In genomic region chr10:22745922-22746321, GRCm38 (mm10) we compare ENCODE assay signal across 14 mouse cellular contexts. TPM values are rescaled to one million over a fixed set of nuclear protein-coding genes. Genes with fewer than 3 reads are reported as not detected.
DNase-seq lines count a peak whose midpoint lies in the region; ATAC-seq and TF ChIP-seq lines count a peak whose summit lies in the region.
"Had no signal": no experiment of that assay in that cellular context is flagged by ENCODE, and none has a peak within 500 bp of the region (broad histone marks: within the 10 kb centered on the region; RNA-seq: fewer than 3 reads in every experiment).

No protein-coding gene starts in this region.

- H3K9me3 ChIP-seq in hindbrain, embryonic 12.5 days (replicated peaks) = no peaks in the 10 kb centered on the region
- no peaks in the 10 kb centered on the region for H3K9me3 ChIP-seq in hindbrain, embryonic 10.5 days
- no peaks in the 10 kb centered on the region for H3K9me3 ChIP-seq in MEL (replicated peaks; ENCODE audit: insufficient read depth, low read length)
- H3K9me3 ChIP-seq in forebrain, embryonic 13.5 days (replicated peaks) = no peaks in the 10 kb centered on the region
- H3K9me3 ChIP-seq in hindbrain, postnatal 0 days (ENCODE audit: low read length) = no peaks in the 10 kb centered on the region
- H3K9me3 ChIP-seq: heart, embryonic 13.5 days; limb, embryonic 13.5 days had no signal

- no peak for TF ChIP-seq RAD21 in MEL (IDR thresholded peaks at IDR 0.05; ENCODE audit: low read depth, low read length)

- TF ChIP-seq CTCF in MEL (IDR thresholded peaks at IDR 0.05 in 2 of 3, conservative IDR thresholded peaks at IDR 0.05 in 1 of 3; ENCODE audit: control insufficient read depth in 1 of 3, insufficient read depth in 1 of 3, low read depth in 2 of 3, low read length in 3 of 3, poor library complexity in 1 of 3, severe bottlenecking in 1 of 3) = no peak
- TF ChIP-seq CTCF in hindbrain, postnatal 0 days (IDR thresholded peaks at IDR 0.05; ENCODE audit: low read depth) = no peak

- no peak overlapping the region for H3K4me2 ChIP-seq in hindbrain, embryonic 12.5 days (replicated peaks)
- H3K4me2 ChIP-seq in forebrain, embryonic 13.5 days = no peak overlapping the region
- no peak overlapping the region for H3K4me2 ChIP-seq in hindbrain, postnatal 0 days (ENCODE audit: low read depth, low read length)
- H3K4me2 ChIP-seq: heart, embryonic 13.5 days; limb, embryonic 13.5 days had no signal

- peak overlapping the region; percentile 13; the same call in 1 of the 2 replicates for H3K27ac ChIP-seq in hindbrain, embryonic 12.5 days
- H3K27ac ChIP-seq in hindbrain, embryonic 10.5 days = no peak overlapping the region
- no peak overlapping the region for H3K27ac ChIP-seq in MEL (ENCODE audit: control insufficient read depth, low read depth, low read length)
- H3K27ac ChIP-seq in forebrain, embryonic 13.5 days = peak overlapping the region; percentile 82
- peak overlapping the region; percentile 81 for H3K27ac ChIP-seq in hindbrain, postnatal 0 days
- H3K27ac ChIP-seq: heart, embryonic 13.5 days; limb, embryonic 13.5 days; liver, embryonic 14.5 days had no signal

- intact Hi-C loops in left cerebral cortex, postnatal 10 days (cut with DNase I) = no loop called here

- no peak overlapping the region for H3K9ac ChIP-seq in hindbrain, embryonic 12.5 days
- H3K9ac ChIP-seq in MEL (ENCODE audit: control insufficient read depth, low read depth, low read length, poor library complexity, severe bottlenecking) = no peak overlapping the region
- no peak overlapping the region for H3K9ac ChIP-seq in forebrain, embryonic 13.5 days
- no peak overlapping the region for H3K9ac ChIP-seq in hindbrain, postnatal 0 days (replicated peaks; ENCODE audit: low read length)
- H3K9ac ChIP-seq: heart, embryonic 13.5 days; limb, embryonic 13.5 days; liver, embryonic 14.5 days had no signal

- no peak overlapping the region for H3K4me3 ChIP-seq in hindbrain, embryonic 12.5 days
- H3K4me3 ChIP-seq in hindbrain, embryonic 10.5 days = no peak overlapping the region
- H3K4me3 ChIP-seq in MEL (ENCODE audit: control insufficient read depth in 1 of 2, insufficient read depth in 1 of 2, low read depth in 2 of 2, low read length in 2 of 2) = no peak overlapping the region
- no peak overlapping the region for H3K4me3 ChIP-seq in forebrain, embryonic 13.5 days
- no peak overlapping the region for H3K4me3 ChIP-seq in hindbrain, postnatal 0 days (ENCODE audit: low read length)
- H3K4me3 ChIP-seq: heart, embryonic 13.5 days; limb, embryonic 13.5 days had no signal

- TF ChIP-seq EP300 in MEL (IDR thresholded peaks at IDR 0.05; ENCODE audit: low read depth in 1 of 2, low read length in 2 of 2) = no peak

- TF ChIP-seq POLR2A in MEL (IDR thresholded peaks at IDR 0.05; ENCODE audit: control insufficient read depth in 1 of 2, insufficient read depth in 1 of 2, low read depth in 1 of 2, low read length in 2 of 2, poor library complexity in 1 of 2) = no peak

- DNase-seq in hindbrain, embryonic 10.5 days (ENCODE audit: low spot score) = no peak
- DNase-seq in MEL (ENCODE audit: low read depth, low spot score) = peak; percentile 19
- peak; percentile 32 for DNase-seq in hindbrain, postnatal 0 days (ENCODE audit: low spot score)
- DNase-seq in urinary bladder, postnatal 14 days (ENCODE audit: low spot score) = no peak
- DNase-seq in left cerebral cortex, postnatal 10 days (ENCODE audit: extremely low spot score in 1 of 2, low spot score in 2 of 2) = no peak
- DNase-seq: gastrocnemius, postnatal 25 days; kidney, adult 2 months; kidney, postnatal 14 days; thymus, adult 2 months had no signal

- peak; percentile 35; the same call in 1 of the 2 replicates for ATAC-seq in hindbrain, embryonic 12.5 days (ENCODE audit: low FRiP score)
- no peak; the same call in none of the 2 replicates for ATAC-seq in forebrain, embryonic 13.5 days
- ATAC-seq in hindbrain, postnatal 0 days = peak; percentile 2

- no peaks in the 10 kb centered on the region for H3K79me2 ChIP-seq in MEL (ENCODE audit: control insufficient read depth, insufficient read depth, low read length, poor library complexity)

- no peaks in the 10 kb centered on the region for H3K36me3 ChIP-seq in hindbrain, embryonic 12.5 days
- H3K36me3 ChIP-seq in hindbrain, embryonic 10.5 days = no peaks in the 10 kb centered on the region
- H3K36me3 ChIP-seq in MEL (ENCODE audit: control insufficient read depth in 1 of 2, insufficient read depth in 2 of 2, low read length in 2 of 2) = peaks cover 0 to 17% of the 10 kb centered on the region in 2 experiments; a peak in 2 of 4 replicates
- H3K36me3 ChIP-seq in forebrain, embryonic 13.5 days (ENCODE audit: poor library complexity, severe bottlenecking) = no peaks in the 10 kb centered on the region
- no peaks in the 10 kb centered on the region for H3K36me3 ChIP-seq in hindbrain, postnatal 0 days (ENCODE audit: insufficient read depth, low read length)
- H3K36me3 ChIP-seq: heart, embryonic 13.5 days; limb, embryonic 13.5 days had no signal

- no peaks in the 10 kb centered on the region for H3K27me3 ChIP-seq in hindbrain, embryonic 12.5 days
- no peaks in the 10 kb centered on the region for H3K27me3 ChIP-seq in hindbrain, embryonic 10.5 days (ENCODE audit: insufficient read depth, poor library complexity, severe bottlenecking)
- H3K27me3 ChIP-seq in MEL (ENCODE audit: control insufficient read depth in 1 of 2, insufficient read depth in 2 of 2, low read length in 2 of 2) = no peaks in the 10 kb centered on the region
- H3K27me3 ChIP-seq in forebrain, embryonic 13.5 days = no peaks in the 10 kb centered on the region
- no peaks in the 10 kb centered on the region for H3K27me3 ChIP-seq in hindbrain, postnatal 0 days (ENCODE audit: insufficient read depth, low read length)
- H3K27me3 ChIP-seq: heart, embryonic 13.5 days; limb, embryonic 13.5 days had no signal

- no peaks in the 10 kb centered on the region for H3K4me1 ChIP-seq in hindbrain, embryonic 12.5 days
- no peaks in the 10 kb centered on the region for H3K4me1 ChIP-seq in hindbrain, embryonic 10.5 days (replicated peaks)
- H3K4me1 ChIP-seq in MEL (ENCODE audit: control insufficient read depth in 1 of 2, insufficient read depth in 2 of 2, low read length in 2 of 2) = peaks cover 12 to 34% of the 10 kb centered on the region in 2 experiments
- H3K4me1 ChIP-seq in forebrain, embryonic 13.5 days = peaks cover 18% of the 10 kb centered on the region
- H3K4me1 ChIP-seq in hindbrain, postnatal 0 days (ENCODE audit: insufficient read depth, low read length) = no peaks in the 10 kb centered on the region
- H3K4me1 ChIP-seq: limb, embryonic 13.5 days had no signal

- 68% methylated on average over 7 of the region's 7 CpGs for WGBS in hindbrain, embryonic 12.5 days
- 79% methylated on average over 7 of the region's 7 CpGs for WGBS in hindbrain, embryonic 10.5 days
- WGBS in forebrain, embryonic 13.5 days = 51% methylated on average over 7 of the region's 7 CpGs
- 37% methylated on average over 7 of the region's 7 CpGs for WGBS in hindbrain, postnatal 0 days

TF ChIP-seq in MEL, 35 proteins besides CTCF, POLR2A, EP300 and RAD21:
- TF ChIP-seq TCF12 (IDR thresholded peaks at IDR 0.05; ENCODE audit: low read depth, low read length) (no peak), E2F4 (IDR thresholded peaks at IDR 0.05; ENCODE audit: borderline replicate concordance, low read depth, low read length) (no peak), NRF1 (IDR thresholded peaks at IDR 0.05; ENCODE audit: insufficient read depth, low read depth, low read length, poor library complexity, severe bottlenecking) (no peak), SMC3 (IDR thresholded peaks at IDR 0.05; ENCODE audit: low read depth, low read length) (no peak), POLR2AphosphoS5 (IDR thresholded peaks at IDR 0.05; ENCODE audit: borderline replicate concordance, low read depth, low read length) (no peak), CHD2 (IDR thresholded peaks at IDR 0.05; ENCODE audit: low read length) (no peak), SIN3A (IDR thresholded peaks at IDR 0.05; ENCODE audit: low read length) (no peak), ZC3H11A (IDR thresholded peaks at IDR 0.05; ENCODE audit: low read depth, low read length) (no peak), JUND (IDR thresholded peaks at IDR 0.05; ENCODE audit: low read depth, low read length) (no peak), USF1 (IDR thresholded peaks at IDR 0.05; ENCODE audit: low read depth, low read length) (no peak), CHD1 (IDR thresholded peaks at IDR 0.05; ENCODE audit: low read depth, low read length) (no peak), ZNF384 (IDR thresholded peaks at IDR 0.05; ENCODE audit: low read depth, low read length) (no peak), KAT2A (conservative IDR thresholded peaks at IDR 0.05; ENCODE audit: low read depth, low read length) (no peak)

RNA-seq across cellular contexts. Expression of gene Tbpl1, which starts 14.2 kb away (rescaled TPM):
- polyA plus RNA-seq in hindbrain, embryonic 12.5 days (2016; fragmentation: Nextera tagmentation; extraction: Ambion mirVana) = 113 TPM in 2 replicates
- polyA plus RNA-seq in hindbrain, embryonic 10.5 days (2016; fragmentation: Nextera tagmentation; extraction: Ambion mirVana) = 98.9 and 100 TPM in 2 replicates
- total RNA-seq in MEL (2012; rRNA removed) = 36.6 and 47.1 TPM in 2 replicates
- 10 to 100 TPM in 1 of 2 experiments, not detected in 1; 41.8 TPM for polyA plus RNA-seq in MEL (2012; ENCODE audit: insufficient read depth in 1 of 2, insufficient read length in 2 of 2, low read depth in 1 of 2, low replicate concordance in 2 of 2, missing spikeins in 1 of 2)
- polyA plus RNA-seq in forebrain, embryonic 13.5 days (2015; fragmentation: Nextera tagmentation; extraction: Ambion mirVana) = 115 and 130 TPM in 2 replicates
- 30.1 and 39.6 TPM in 2 replicates for total RNA-seq in hindbrain, postnatal 0 days (2014; rRNA removed)
- 58.3 and 63.3 TPM in 2 replicates for polyA plus RNA-seq in hindbrain, postnatal 0 days (2015; fragmentation: Nextera tagmentation; extraction: Ambion mirVana)
- 10 to 100 TPM; 65.2 to 68.5 TPM for total RNA-seq in left cerebral cortex, postnatal 10 days (2021)

Comparison
In these comparisons a context has a peak if more than half of its experiments do, and no peak if none do; other contexts are left out.
1. H3K27ac ChIP-seq: peak in hindbrain, embryonic 12.5 days (single experiment), forebrain, embryonic 13.5 days (single experiment) and hindbrain, postnatal 0 days (single experiment); none in hindbrain, embryonic 10.5 days (single experiment) and MEL (single experiment).
2. DNase-seq: peak in MEL (single experiment) and hindbrain, postnatal 0 days (single experiment); none in hindbrain, embryonic 10.5 days (single experiment), urinary bladder, postnatal 14 days (single experiment) and left cerebral cortex, postnatal 10 days (0 of 2).